Mouse (Mus musculus) left cerebral cortex, adult 18-20 months (tissue): ENCODE measurements at regions not wholly inside any gene's neighbourhood (a gene's known extent, or its start where the extent isn't known, plus 50 kb on each side); places are given as distances from the start of the nearest gene placed in this dataset.
A peak's percentile ranks its signal among the peaks of the same experiment; 100 is the strongest.

Experiments
- DNase-seq, 2 experiments: peaks; one replicate each; pipeline ENCODE4 v3.0.0; 2021 to 2022; ENCODE audit warnings: low spot score in 2 of 2, mixed read lengths in 1 of 2

GRCm38 (mm10) chr10:21775911-21776761 lies 105.8 kb upstream of the Sgk1 start:
- no peak for DNase-seq

- DNase-seq, result no peak
Measured at GRCm38 (mm10) chr10:21776762-21777080, 105.3 kb upstream of the Sgk1 start.

DNA sequence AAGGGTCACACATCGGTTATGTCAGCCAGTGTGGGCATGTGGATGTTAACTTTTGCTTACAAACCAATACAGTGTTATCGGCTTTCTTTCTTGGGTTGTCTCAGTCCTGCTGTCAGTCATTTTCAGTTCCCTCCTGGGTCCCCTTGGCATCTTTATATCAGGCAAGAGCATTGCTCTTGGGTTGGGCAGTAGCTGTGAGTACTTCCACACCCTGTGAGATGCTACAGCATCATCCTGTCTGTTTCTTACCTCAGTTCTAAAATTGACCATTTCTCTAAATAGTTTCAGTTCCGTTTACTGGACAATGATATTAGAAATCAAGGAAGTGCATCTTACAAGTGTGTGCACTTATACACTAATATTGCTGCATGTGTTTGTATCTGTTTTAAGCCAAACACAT lies 104.9 kb upstream of the Sgk1 start:
- no peak for DNase-seq

GRCm38 (mm10) chr10:21783478-21783877 lies 98.5 kb upstream of the Sgk1 start:
- no peak for DNase-seq

DNA sequence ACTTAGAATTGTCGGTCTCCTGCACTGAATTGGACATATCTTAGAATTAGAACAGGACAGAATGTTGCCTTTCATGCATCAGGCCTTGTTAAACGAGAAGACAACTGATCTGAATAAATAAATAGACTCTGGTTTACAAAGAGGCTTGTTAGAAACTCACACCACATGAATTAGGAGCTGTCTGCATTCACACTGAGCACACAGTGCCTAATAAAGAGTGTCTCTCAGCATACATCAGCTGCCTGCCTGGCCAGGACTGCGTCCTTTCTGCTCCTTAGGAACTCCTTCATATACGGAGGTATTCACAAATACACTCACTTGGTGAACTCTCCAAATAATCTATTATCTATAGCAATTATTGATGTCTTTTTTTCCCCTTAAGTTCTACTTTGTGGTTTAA lies 96.9 kb upstream of the Sgk1 start:
- no peak for DNase-seq

- no peak for DNase-seq
Measured at GRCm38 (mm10) chr10:21785785-21786184, 96.2 kb upstream of the Sgk1 start.

GRCm38 (mm10) chr10:21789847-21790530 lies 92.0 kb upstream of the Sgk1 start:
- no peak for DNase-seq

DNA sequence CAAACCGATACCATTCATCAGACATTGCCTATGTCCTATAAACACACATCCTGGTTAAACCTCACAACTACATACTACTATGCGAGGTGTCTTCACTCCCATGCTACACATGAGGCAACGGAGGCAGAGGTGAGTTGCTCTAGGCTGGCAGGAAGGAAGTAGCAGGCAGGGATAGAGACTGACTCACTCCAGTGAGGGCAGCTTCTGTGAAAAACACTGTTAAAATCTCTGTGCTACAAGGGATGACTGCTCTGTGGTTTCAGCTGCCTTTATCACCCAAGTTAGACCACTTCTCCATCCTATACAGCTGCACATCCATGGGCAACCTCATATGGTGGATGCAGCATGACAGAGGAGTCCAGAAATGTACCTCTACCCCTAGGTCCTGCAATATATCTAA lies 91.0 kb upstream of the Sgk1 start:
- no peak for DNase-seq

GRCm38 (mm10) chr10:21792431-21792830 lies 89.6 kb upstream of the Sgk1 start:
- no peak for DNase-seq

GRCm38 (mm10) chr10:21793641-21794040 lies 88.3 kb upstream of the Sgk1 start:
- DNase-seq, result no peak

DNA sequence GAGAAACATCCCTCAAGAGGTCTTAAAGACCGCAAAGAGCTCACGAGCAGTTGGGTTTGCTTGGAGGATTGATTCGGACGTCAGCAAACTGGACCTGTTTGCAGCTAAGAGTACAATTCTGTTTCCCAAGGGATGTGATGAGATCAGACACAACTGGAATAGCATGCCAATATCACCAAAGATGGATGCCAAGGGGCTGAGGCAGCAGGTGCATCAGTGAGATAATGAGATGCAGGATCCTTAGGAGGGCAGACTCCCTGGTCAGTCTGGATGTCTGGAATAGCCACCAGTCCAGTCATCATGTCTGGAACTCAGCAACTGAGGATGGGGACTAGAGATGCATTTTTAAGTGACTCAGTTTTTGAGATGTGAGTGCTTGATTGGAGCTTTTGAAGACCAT lies 85.6 kb upstream of the Sgk1 start:
- DNase-seq, result no peak

DNA sequence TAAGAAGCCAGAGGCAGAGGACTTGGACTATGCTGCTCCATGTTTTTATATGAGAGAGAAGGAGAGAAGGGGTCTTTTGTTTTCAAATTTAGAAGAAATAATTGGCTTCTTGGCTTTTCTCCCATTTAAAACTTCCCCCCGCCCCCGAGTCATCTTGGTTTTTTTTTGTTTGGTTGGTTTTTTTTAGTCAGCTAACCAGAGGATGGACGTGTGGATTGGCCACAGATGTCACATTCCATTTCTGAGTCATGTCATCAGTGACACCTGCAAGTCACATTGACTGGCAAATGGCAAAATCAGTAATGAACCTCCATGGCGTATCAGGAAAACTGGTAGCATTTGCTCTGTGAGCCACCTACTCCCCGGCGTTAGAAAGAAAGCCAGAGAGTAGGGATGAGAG lies 83.9 kb upstream of the Sgk1 start:
- DNase-seq, result no peak

GRCm38 (mm10) chr10:21801556-21801955 lies 80.4 kb upstream of the Sgk1 start:
- peak in 1 of 2 experiments; percentile 14 for DNase-seq

- DNase-seq, result no peak
Measured at GRCm38 (mm10) chr10:21803184-21803583, 78.8 kb upstream of the Sgk1 start.

- DNase-seq, result no peak
Measured at GRCm38 (mm10) chr10:21804761-21805160, 77.2 kb upstream of the Sgk1 start.

DNA sequence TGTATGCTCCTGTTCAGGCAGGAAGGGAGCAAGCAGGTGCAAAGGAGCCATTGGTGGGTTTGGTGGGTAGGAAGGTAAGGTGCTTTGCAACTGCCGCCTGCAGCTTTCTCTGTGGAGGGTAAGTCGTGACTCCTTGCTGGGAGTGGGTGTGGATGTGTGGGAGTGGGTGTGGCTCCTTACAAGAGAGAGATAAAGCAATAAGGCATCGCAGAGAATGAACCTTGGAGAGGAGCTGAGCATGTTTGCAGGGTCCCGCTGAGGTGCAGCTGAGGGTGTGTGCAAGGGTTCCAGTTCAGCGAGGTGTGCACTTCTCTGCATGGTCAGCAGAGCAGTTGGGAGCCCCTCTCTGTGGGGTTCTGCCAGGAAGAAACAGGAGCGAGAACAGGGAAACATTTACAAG lies 76.4 kb upstream of the Sgk1 start:
- DNase-seq, result no peak

- DNase-seq, result no peak
Measured at GRCm38 (mm10) chr10:21806716-21807115, 75.3 kb upstream of the Sgk1 start.

GRCm38 (mm10) chr10:21819686-21820085 lies 62.3 kb upstream of the Sgk1 start:
- no peak for DNase-seq

- DNase-seq, result no peak
Measured at GRCm38 (mm10) chr10:21821421-21821820, 60.6 kb upstream of the Sgk1 start.

DNA sequence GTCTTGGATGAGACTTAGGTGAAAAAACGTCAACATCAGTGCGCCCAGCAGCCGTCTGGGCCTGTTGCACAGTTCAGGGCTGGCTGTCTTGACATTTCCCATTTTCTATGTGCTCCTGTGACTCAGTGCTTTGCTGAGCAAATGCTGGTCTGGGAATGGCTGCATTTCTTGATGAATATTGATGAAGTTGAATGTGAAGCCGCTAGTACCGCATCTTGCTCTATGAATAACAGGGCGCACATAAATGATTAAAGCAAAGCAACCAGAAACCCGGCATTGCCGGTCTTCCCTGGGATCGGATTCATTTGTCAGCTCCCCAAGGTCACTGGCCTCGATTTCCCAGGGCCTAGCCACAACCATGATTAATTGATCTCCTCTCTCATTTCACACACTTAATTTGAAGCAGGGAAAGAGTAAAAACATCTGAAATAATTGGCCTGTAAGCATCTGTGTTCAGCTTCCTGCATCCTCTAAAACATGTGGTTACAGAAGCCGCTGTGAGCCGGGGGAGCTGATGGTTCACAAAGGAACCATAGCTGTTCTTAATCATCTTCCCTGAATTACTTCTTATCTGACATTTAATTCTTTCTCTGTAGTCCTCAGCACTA lies 57.5 kb upstream of the Sgk1 start:
- DNase-seq, result no peak

DNA sequence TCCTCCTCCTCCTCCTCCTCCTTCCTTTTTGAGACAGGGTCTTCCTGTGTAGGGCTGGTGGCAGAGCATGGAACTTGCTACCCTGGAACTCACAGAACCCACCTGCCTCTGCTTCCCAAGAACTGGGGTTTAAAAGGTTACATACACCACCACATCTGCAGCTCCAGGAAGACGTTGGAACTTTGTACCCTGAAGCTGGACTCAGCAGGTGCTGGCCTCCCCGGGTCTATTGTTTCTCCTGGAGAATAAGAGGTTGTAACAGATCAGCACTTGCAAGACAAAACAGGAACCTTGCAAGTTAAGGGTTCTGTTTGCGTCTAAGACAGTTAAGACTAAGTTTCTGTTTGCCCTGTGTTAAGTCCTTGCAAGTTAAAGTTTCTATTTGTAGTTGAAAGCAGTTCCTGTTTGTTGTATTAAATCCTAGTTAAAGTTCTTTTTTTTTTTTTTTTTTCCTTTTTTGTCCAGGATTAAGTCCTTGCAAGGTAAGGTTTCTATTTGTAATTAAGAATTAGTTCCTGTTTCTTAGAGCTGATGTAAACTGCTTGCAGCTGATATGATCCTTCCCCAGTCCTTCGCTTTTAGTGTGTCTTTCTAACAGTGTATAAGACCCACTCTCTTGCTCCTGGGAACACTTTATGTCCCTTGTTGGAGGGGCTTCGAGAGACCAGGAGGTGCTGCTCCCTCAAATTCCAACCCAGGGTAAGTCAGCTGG lies 55.0 kb upstream of the Sgk1 start:
- no peak for DNase-seq

DNA sequence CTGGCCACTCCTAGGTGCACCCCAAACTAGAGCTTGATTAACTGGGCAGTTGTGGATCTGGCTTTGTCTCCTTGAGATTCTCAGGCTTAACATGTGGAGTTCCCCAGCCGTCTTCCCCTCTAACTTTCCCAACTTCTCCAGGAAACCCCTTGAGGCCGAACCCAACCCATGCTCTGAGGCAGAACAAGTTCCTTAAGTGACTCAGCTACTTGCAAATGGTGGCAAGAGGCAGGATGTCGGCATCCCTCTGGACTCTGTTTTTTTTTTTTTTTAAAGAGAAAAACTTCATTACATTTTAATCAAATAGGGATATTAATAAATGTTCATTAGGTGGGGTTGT lies 54.5 kb upstream of the Sgk1 start:
- no peak for DNase-seq
